8 mouse cellular contexts compared by ENCODE assay signal in genomic region chr3:122985183-122985944, GRCm38 (mm10). TPM values are rescaled to one million over a fixed set of nuclear protein-coding genes. Genes with fewer than 3 reads are reported as not detected.
DNase-seq lines count a peak whose midpoint lies in the region; ATAC-seq and TF ChIP-seq lines count a peak whose summit lies in the region.

No protein-coding gene starts in this region.

- no peaks in the 10 kb centered on the region for H3K27me3 ChIP-seq in heart, adult 2 months (ENCODE audit: control insufficient read depth, insufficient read depth, low read length)
- no peaks in the 10 kb centered on the region for H3K27me3 ChIP-seq in E14TG2a.4 (ENCODE audit: insufficient read depth, low read length)
- no peaks in the 10 kb centered on the region for H3K27me3 ChIP-seq in embryonic facial prominence, embryonic 15.5 days
- H3K27me3 ChIP-seq in liver, embryonic 11.5 days (replicated peaks; ENCODE audit: control insufficient read depth, insufficient read depth, low read length): no peaks in the 10 kb centered on the region
- no peaks in the 10 kb centered on the region for H3K27me3 ChIP-seq in stomach, postnatal 0 days (ENCODE audit: control insufficient read depth, insufficient read depth, low read length)

- no peaks in the 10 kb centered on the region; the same call in 1 of the 2 replicates for H3K4me1 ChIP-seq in heart, adult 2 months (ENCODE audit: control insufficient read depth, insufficient read depth, low read length)
- H3K4me1 ChIP-seq in E14TG2a.4 (replicated peaks; ENCODE audit: low read depth, low read length): peaks cover 26% of the 10 kb centered on the region
- peaks cover 11% of the 10 kb centered on the region; the same call in 1 of the 2 replicates for H3K4me1 ChIP-seq in embryonic facial prominence, embryonic 15.5 days
- peaks cover 10% of the 10 kb centered on the region; the same call in 1 of the 2 replicates for H3K4me1 ChIP-seq in liver, embryonic 11.5 days (replicated peaks; ENCODE audit: control insufficient read depth, insufficient read depth, low read length)
- H3K4me1 ChIP-seq in stomach, postnatal 0 days (replicated peaks; ENCODE audit: control insufficient read depth, insufficient read depth): no peaks in the 10 kb centered on the region; the same call in none of the 2 replicates

- ATAC-seq in embryonic facial prominence, embryonic 15.5 days (ENCODE audit: insufficient number of reproducible peaks, low FRiP score, low TSS enrichment, low read depth): no peak
- ATAC-seq in liver, embryonic 11.5 days (replicated peaks; ENCODE audit: low FRiP score): no peak
- ATAC-seq in stomach, postnatal 0 days (ENCODE audit: low FRiP score, low TSS enrichment): no peak

- no peaks in the 10 kb centered on the region for H3K9me3 ChIP-seq in E14TG2a.4 (ENCODE audit: low read length)
- H3K9me3 ChIP-seq in embryonic facial prominence, embryonic 15.5 days (replicated peaks): no peaks in the 10 kb centered on the region
- H3K9me3 ChIP-seq in liver, embryonic 11.5 days (ENCODE audit: control insufficient read depth, low read length): no peaks in the 10 kb centered on the region
- H3K9me3 ChIP-seq in stomach, postnatal 0 days (ENCODE audit: control insufficient read depth, low read length): no peaks in the 10 kb centered on the region

- peak overlapping the region; percentile 94; the same call in 1 of the 2 replicates for H3K27ac ChIP-seq in heart, adult 2 months
- H3K27ac ChIP-seq in embryonic facial prominence, embryonic 15.5 days (replicated peaks): peak overlapping the region; percentile 91
- no peak overlapping the region for H3K27ac ChIP-seq in liver, embryonic 11.5 days (ENCODE audit: low read depth, low read length)
- peak overlapping the region; percentile 99 for H3K27ac ChIP-seq in stomach, postnatal 0 days (replicated peaks)

- H3K9ac ChIP-seq in heart, adult 2 months (ENCODE audit: low read depth, low read length): peak overlapping the region; percentile 88
- peak overlapping the region; percentile 85 for H3K9ac ChIP-seq in embryonic facial prominence, embryonic 15.5 days
- H3K9ac ChIP-seq in liver, embryonic 11.5 days (ENCODE audit: low read depth, low read length): peak overlapping the region; percentile 89
- H3K9ac ChIP-seq in stomach, postnatal 0 days (ENCODE audit: low read length): peak overlapping the region; percentile 98

- TF ChIP-seq POLR2A in heart, adult 2 months (IDR thresholded peaks at IDR 0.05; ENCODE audit: insufficient read depth, low read depth, low read length): no peak

- TF ChIP-seq EP300 in heart, adult 2 months (IDR thresholded peaks at IDR 0.05; ENCODE audit: insufficient read depth, low read depth, low read length): no peak
- no peak for TF ChIP-seq EP300 in stomach, postnatal 0 days (optimal IDR thresholded peaks at IDR 0.05)

- H3K4me3 ChIP-seq in heart, adult 2 months: peak overlapping the region; percentile 87
- peak overlapping the region; percentile 97 for H3K4me3 ChIP-seq in E14TG2a.4 (replicated peaks; ENCODE audit: low read length)
- peak overlapping the region; percentile 64 for H3K4me3 ChIP-seq in embryonic facial prominence, embryonic 15.5 days (replicated peaks)
- peak overlapping the region; percentile 86 for H3K4me3 ChIP-seq in liver, embryonic 11.5 days (ENCODE audit: low read depth, low read length)
- H3K4me3 ChIP-seq in stomach, postnatal 0 days (ENCODE audit: low read depth, low read length): peak overlapping the region; percentile 88

- 27% methylated on average over 13 of the region's 13 CpGs for WGBS in heart, adult 2 months
- 13% methylated on average over 13 of the region's 13 CpGs for WGBS in embryonic facial prominence, embryonic 15.5 days
- WGBS in liver, embryonic 11.5 days: 34% methylated on average over 13 of the region's 13 CpGs
- WGBS in stomach, postnatal 0 days: 10% methylated on average over 13 of the region's 13 CpGs

- no peaks in the 10 kb centered on the region for H3K79me2 ChIP-seq in heart, adult 2 months (replicated peaks; ENCODE audit: control insufficient read depth, insufficient read depth, low read length)

- H3K4me2 ChIP-seq in embryonic facial prominence, embryonic 15.5 days (replicated peaks): peak overlapping the region; percentile 63
- peak overlapping the region; percentile 84 for H3K4me2 ChIP-seq in liver, embryonic 11.5 days
- peak overlapping the region; percentile 54 for H3K4me2 ChIP-seq in stomach, postnatal 0 days (replicated peaks; ENCODE audit: low read depth)

- H3K36me3 ChIP-seq in heart, adult 2 months (ENCODE audit: control insufficient read depth, insufficient read depth, low read length): peaks cover 2% of the 10 kb centered on the region; the same call in 1 of the 2 replicates
- H3K36me3 ChIP-seq in E14TG2a.4 (ENCODE audit: insufficient read depth, low read length): no peaks in the 10 kb centered on the region
- H3K36me3 ChIP-seq in embryonic facial prominence, embryonic 15.5 days: no peaks in the 10 kb centered on the region
- no peaks in the 10 kb centered on the region for H3K36me3 ChIP-seq in liver, embryonic 11.5 days (ENCODE audit: control insufficient read depth, insufficient read depth, low read length)
- H3K36me3 ChIP-seq in stomach, postnatal 0 days (ENCODE audit: control insufficient read depth, insufficient read depth, low read length): no peaks in the 10 kb centered on the region

- no peak for DNase-seq in heart, adult 2 months
- no peak for DNase-seq in heart, adult 9 months (ENCODE audit: low spot score in 2 of 2)
- DNase-seq in liver, embryonic 11.5 days (ENCODE audit: low spot score): no peak
- DNase-seq in stomach, postnatal 0 days (ENCODE audit: low spot score): peak; percentile 24
- no peak for DNase-seq in right cerebral cortex, adult 18-20 months
- DNase-seq in Muller cell, postnatal 12 days (ENCODE audit: inconsistent ontology term): no peak

- intact Hi-C loops in heart, adult 2 months (cut with DNase I): loop anchor here (5.0 to 10.0 kb wide), 2 partner anchors 519 to 1693 kb away; partner anchors contain the start of gene Alg14

- TF ChIP-seq CTCF in heart, adult 2 months (IDR thresholded peaks at IDR 0.05): no peak
- no peak for TF ChIP-seq CTCF in E14TG2a.4 (conservative IDR thresholded peaks at IDR 0.05; ENCODE audit: low read length)
- TF ChIP-seq CTCF in stomach, postnatal 0 days (IDR thresholded peaks at IDR 0.05; ENCODE audit: low read depth): no peak

RNA-seq across cellular contexts. Expression of gene Usp53, which starts 1.1 kb away (rescaled TPM):
- 1 to 10 TPM; 7.5 to 7.9 TPM for total RNA-seq in heart, adult 2 months (2021)
- 1.9 and 5.0 TPM in 2 replicates for polyA plus RNA-seq in heart, adult 2 months (2012; rRNA removed)
- 7.8 and 11.0 TPM in 2 replicates for polyA plus RNA-seq in embryonic facial prominence, embryonic 15.5 days (2015; fragmentation: Nextera tagmentation; extraction: Ambion mirVana)
- 4.1 TPM in 2 replicates for polyA plus RNA-seq in liver, embryonic 11.5 days (2014; fragmentation: Nextera tagmentation; extraction: Ambion mirVana)
- polyA plus RNA-seq in stomach, postnatal 0 days (2015; fragmentation: Nextera tagmentation; extraction: Ambion mirVana): 24.2 and 27.8 TPM in 2 replicates

RNA-seq across cellular contexts. Expression of gene Myoz2, which starts 49.5 kb away (rescaled TPM):
- total RNA-seq in heart, adult 2 months (2021): 1,000 to 10,000 TPM; 1,454 to 1,834 TPM
- 691 and 950 TPM in 2 replicates for polyA plus RNA-seq in heart, adult 2 months (2012; rRNA removed)
- 31.8 and 37.3 TPM in 2 replicates for polyA plus RNA-seq in embryonic facial prominence, embryonic 15.5 days (2015; fragmentation: Nextera tagmentation; extraction: Ambion mirVana)
- polyA plus RNA-seq in liver, embryonic 11.5 days (2014; fragmentation: Nextera tagmentation; extraction: Ambion mirVana): 0.70 TPM in 1 of 2 replicates, not detected in the other
- 1.1 and 1.2 TPM in 2 replicates for polyA plus RNA-seq in stomach, postnatal 0 days (2015; fragmentation: Nextera tagmentation; extraction: Ambion mirVana)

Comparison
In these comparisons a context has a peak if more than half of its experiments do, and no peak if none do; other contexts are left out.
1. RNA of gene Myoz2, which starts 49.5 kb away (polyA plus RNA-seq): 691 to 950 TPM in heart, adult 2 months; 31.8 to 37.3 TPM in embryonic facial prominence, embryonic 15.5 days, 1.1 to 1.2 TPM in stomach, postnatal 0 days and 0.70 TPM in liver, embryonic 11.5 days; every median in the first group is over 10 times any median in the second.
2. Peak in every context shown above with its lines, with median percentiles within 50 percentile points of each other: H3K4me3 ChIP-seq, H3K9ac ChIP-seq and H3K4me2 ChIP-seq.